10 mouse cellular contexts compared by ENCODE assay signal in genomic region chr16:16684053-16684452, GRCm38 (mm10). TPM values are rescaled to one million over a fixed set of nuclear protein-coding genes. Genes with fewer than 3 reads are reported as not detected.
"Had no signal": no experiment of that assay in that cellular context is flagged by ENCODE, and none has a peak within 500 bp of the region (broad histone marks: within the 10 kb centered on the region; RNA-seq: fewer than 3 reads in every experiment).

No protein-coding gene starts in this region.

- DNase-seq: kidney, postnatal 25 days; layer of hippocampus, adult 9-11 months; layer of hippocampus, postnatal 36 days; lung, embryonic 14.5 days; lung, postnatal 10 days; right cerebral cortex, postnatal 14 days; thymus, postnatal 36 days had no signal

RNA-seq across cellular contexts. Expression of gene Olfr19, which starts 7.8 kb away (rescaled TPM):
- total RNA-seq: layer of hippocampus, adult 18-20 months; layer of hippocampus, postnatal 36 days; left cerebral cortex, adult 8-10 months; left cerebral cortex, postnatal 25 days had no signal
